ENCODE assay signal across 8 mouse cellular contexts in genomic region chr11:116531371-116532191, GRCm38 (mm10). TPM values are rescaled to one million over a fixed set of nuclear protein-coding genes. Genes with fewer than 3 reads are reported as not detected.
A peak's percentile ranks its signal among the peaks of the same experiment; 100 is the strongest.
DNase-seq lines count a peak whose midpoint lies in the region; ATAC-seq and TF ChIP-seq lines count a peak whose summit lies in the region.

No protein-coding gene starts in this region.

- H3K36me3 ChIP-seq in heart, embryonic 10.5 days: no peaks in the 10 kb centered on the region
- no peaks in the 10 kb centered on the region for H3K36me3 ChIP-seq in heart, postnatal 0 days (replicated peaks; ENCODE audit: control insufficient read depth, insufficient read depth, low read length)
- H3K36me3 ChIP-seq in liver, embryonic 12.5 days: peaks cover 19% of the 10 kb centered on the region
- no peaks in the 10 kb centered on the region for H3K36me3 ChIP-seq in splenic B cell, adult 2 months (ENCODE audit: control insufficient read depth, insufficient read depth, low read length, poor library complexity, severe bottlenecking)

- peak overlapping the region; percentile 72 for H3K4me3 ChIP-seq in heart, embryonic 10.5 days
- H3K4me3 ChIP-seq in heart, postnatal 0 days (ENCODE audit: low read depth, low read length): peak overlapping the region; percentile 59
- H3K4me3 ChIP-seq in liver, embryonic 12.5 days: peak overlapping the region; percentile 69

- H3K4me1 ChIP-seq in heart, embryonic 10.5 days: peaks cover 60% of the 10 kb centered on the region
- H3K4me1 ChIP-seq in heart, postnatal 0 days (ENCODE audit: control insufficient read depth, insufficient read depth): peaks cover 25% of the 10 kb centered on the region
- H3K4me1 ChIP-seq in liver, embryonic 12.5 days: peaks cover 68% of the 10 kb centered on the region

- H3K27ac ChIP-seq in heart, embryonic 10.5 days: peak overlapping the region; percentile 71; the same call in 1 of the 2 replicates
- H3K27ac ChIP-seq in heart, postnatal 0 days (ENCODE audit: low read depth): no peak overlapping the region
- peak overlapping the region; percentile 93; the same call in 1 of the 2 replicates for H3K27ac ChIP-seq in liver, embryonic 12.5 days

- no peak for TF ChIP-seq CTCF in heart, postnatal 0 days (IDR thresholded peaks at IDR 0.05; ENCODE audit: low read depth)

- no peak for ATAC-seq in heart, postnatal 0 days (ENCODE audit: insufficient read depth, low read depth)
- no peak for ATAC-seq in liver, embryonic 12.5 days

- TF ChIP-seq EP300 in heart, postnatal 0 days (IDR thresholded peaks at IDR 0.05; ENCODE audit: low read depth): no peak

- H3K9me3 ChIP-seq in heart, embryonic 10.5 days: no peaks in the 10 kb centered on the region
- H3K9me3 ChIP-seq in heart, postnatal 0 days (replicated peaks; ENCODE audit: control insufficient read depth, low read length): no peaks in the 10 kb centered on the region
- no peaks in the 10 kb centered on the region for H3K9me3 ChIP-seq in liver, embryonic 12.5 days (replicated peaks)

- WGBS in heart, embryonic 10.5 days: 4% methylated on average over 48 of the region's 48 CpGs
- WGBS in heart, postnatal 0 days: 3% methylated on average over 48 of the region's 48 CpGs
- 4% methylated on average over 48 of the region's 48 CpGs for WGBS in liver, embryonic 12.5 days (ENCODE audit: insufficient replicate concordance)

- no peak for DNase-seq in heart, embryonic 10.5 days (ENCODE audit: low spot score)
- no peak for DNase-seq in heart, postnatal 4 days
- DNase-seq in NIH3T3 (ENCODE audit: low read depth): peak; percentile 49
- no peak for DNase-seq in heart, postnatal 0 days (ENCODE audit: low spot score)
- peak; percentile 20 for DNase-seq in splenic B cell, adult 2 months (ENCODE audit: low read depth, low spot score)
- no peak for DNase-seq in adrenal gland, postnatal 10 days
- no peak for DNase-seq in right cerebral cortex, adult 18-20 months

- H3K4me2 ChIP-seq in heart, postnatal 0 days (ENCODE audit: low read depth, low read length): peak overlapping the region; percentile 91
- peak overlapping the region; percentile 99 for H3K4me2 ChIP-seq in liver, embryonic 12.5 days

- peaks cover 83% of the 10 kb centered on the region for H3K27me3 ChIP-seq in heart, embryonic 10.5 days (ENCODE audit: insufficient read depth, poor library complexity, severe bottlenecking)
- H3K27me3 ChIP-seq in heart, postnatal 0 days (ENCODE audit: control insufficient read depth, insufficient read depth, low read length): peaks cover 57% of the 10 kb centered on the region
- H3K27me3 ChIP-seq in liver, embryonic 12.5 days (replicated peaks): peaks cover 69% of the 10 kb centered on the region
- no peaks in the 10 kb centered on the region for H3K27me3 ChIP-seq in splenic B cell, adult 2 months (ENCODE audit: control insufficient read depth, insufficient read depth, low read length, poor library complexity, severe bottlenecking)

- H3K9ac ChIP-seq in heart, postnatal 0 days (replicated peaks; ENCODE audit: low read depth, low read length): peak overlapping the region; percentile 56; the same call in 1 of the 2 replicates
- H3K9ac ChIP-seq in liver, embryonic 12.5 days: peak overlapping the region; percentile 84

RNA-seq across cellular contexts. Expression of gene Sphk1, which starts 0.9 kb away (rescaled TPM):
- 2.3 and 2.7 TPM in 2 replicates for polyA plus RNA-seq in heart, embryonic 10.5 days (2016; fragmentation: Nextera tagmentation; extraction: Ambion mirVana)
- total RNA-seq in heart, postnatal 4 days (2021): 1 to 10 TPM; 4.6 to 5.1 TPM
- total RNA-seq in heart, postnatal 0 days (2014; rRNA removed; ENCODE audit: low replicate concordance): 1.9 and 3.1 TPM in 2 replicates
- 2.0 TPM in 2 replicates for polyA plus RNA-seq in heart, postnatal 0 days (2015; fragmentation: Nextera tagmentation; extraction: Ambion mirVana)
- polyA plus RNA-seq in liver, embryonic 12.5 days (2016; fragmentation: Nextera tagmentation; extraction: Ambion mirVana): 26.9 and 28.0 TPM in 2 replicates
- total RNA-seq in adrenal gland, postnatal 10 days (2021): 1 to 10 TPM; 3.0 to 5.1 TPM

RNA-seq across cellular contexts. Expression of gene Prpsap1, which starts 37.6 kb away (rescaled TPM):
- polyA plus RNA-seq in heart, embryonic 10.5 days (2016; fragmentation: Nextera tagmentation; extraction: Ambion mirVana): 120 and 142 TPM in 2 replicates
- 10 to 100 TPM; 53.6 to 55.5 TPM for total RNA-seq in heart, postnatal 4 days (2021)
- 43.3 and 46.6 TPM in 2 replicates for total RNA-seq in heart, postnatal 0 days (2014; rRNA removed; ENCODE audit: low replicate concordance)
- polyA plus RNA-seq in heart, postnatal 0 days (2015; fragmentation: Nextera tagmentation; extraction: Ambion mirVana): 59.2 and 62.2 TPM in 2 replicates
- 69.9 and 77.1 TPM in 2 replicates for polyA plus RNA-seq in liver, embryonic 12.5 days (2016; fragmentation: Nextera tagmentation; extraction: Ambion mirVana)
- total RNA-seq in adrenal gland, postnatal 10 days (2021): 10 to 100 TPM; 68.0 to 80.1 TPM

RNA-seq across cellular contexts. Expression of gene Ube2o, which starts 49.7 kb away (rescaled TPM):
- polyA plus RNA-seq in heart, embryonic 10.5 days (2016; fragmentation: Nextera tagmentation; extraction: Ambion mirVana): 8.5 and 10.3 TPM in 2 replicates
- total RNA-seq in heart, postnatal 4 days (2021): 10 to 100 TPM; 29.1 to 33.8 TPM
- total RNA-seq in heart, postnatal 0 days (2014; rRNA removed; ENCODE audit: low replicate concordance): 17.2 and 34.8 TPM in 2 replicates
- 4.1 and 5.2 TPM in 2 replicates for polyA plus RNA-seq in heart, postnatal 0 days (2015; fragmentation: Nextera tagmentation; extraction: Ambion mirVana)
- 40.0 and 40.2 TPM in 2 replicates for polyA plus RNA-seq in liver, embryonic 12.5 days (2016; fragmentation: Nextera tagmentation; extraction: Ambion mirVana)
- 10 to 100 TPM; 20.8 to 29.8 TPM for total RNA-seq in adrenal gland, postnatal 10 days (2021)

RNA-seq across cellular contexts. Expression of gene Aanat, which starts 54.7 kb away (rescaled TPM):
- polyA plus RNA-seq in heart, embryonic 10.5 days (2016; fragmentation: Nextera tagmentation; extraction: Ambion mirVana): not detected in 2 replicates
- not detected for total RNA-seq in heart, postnatal 4 days (2021)
- total RNA-seq in heart, postnatal 0 days (2014; rRNA removed; ENCODE audit: low replicate concordance): not detected in 2 replicates
- not detected in 2 replicates for polyA plus RNA-seq in heart, postnatal 0 days (2015; fragmentation: Nextera tagmentation; extraction: Ambion mirVana)
- polyA plus RNA-seq in liver, embryonic 12.5 days (2016; fragmentation: Nextera tagmentation; extraction: Ambion mirVana): not detected in 2 replicates
- total RNA-seq in adrenal gland, postnatal 10 days (2021): not detected

Comparison
In these comparisons a context has a peak if more than half of its experiments do, and no peak if none do; other contexts are left out.
1. DNase-seq: peak in NIH3T3 (single experiment) and splenic B cell, adult 2 months (single experiment); none in heart, embryonic 10.5 days (single experiment), heart, postnatal 4 days (single experiment), heart, postnatal 0 days (single experiment), adrenal gland, postnatal 10 days (single experiment) and right cerebral cortex, adult 18-20 months (single experiment).
2. Peak in every context shown above with its lines, with median percentiles within 50 percentile points of each other: H3K4me3 ChIP-seq.